Mouse (Mus musculus) thymus, postnatal 10 days (tissue): ENCODE results near the gene Wdr46.
"Not testable (repeated sequence)": the region's sequence is repeated elsewhere in the genome, so short reads cannot be mapped to it uniquely, and the experiment has no call there.

Source experiments
- DNase-seq, 2 experiments: peaks; one replicate each; pipeline ENCODE4 v3.0.0; 2021; ENCODE audit warnings: low spot score in 2 of 2

Wdr46 gene

DNA sequence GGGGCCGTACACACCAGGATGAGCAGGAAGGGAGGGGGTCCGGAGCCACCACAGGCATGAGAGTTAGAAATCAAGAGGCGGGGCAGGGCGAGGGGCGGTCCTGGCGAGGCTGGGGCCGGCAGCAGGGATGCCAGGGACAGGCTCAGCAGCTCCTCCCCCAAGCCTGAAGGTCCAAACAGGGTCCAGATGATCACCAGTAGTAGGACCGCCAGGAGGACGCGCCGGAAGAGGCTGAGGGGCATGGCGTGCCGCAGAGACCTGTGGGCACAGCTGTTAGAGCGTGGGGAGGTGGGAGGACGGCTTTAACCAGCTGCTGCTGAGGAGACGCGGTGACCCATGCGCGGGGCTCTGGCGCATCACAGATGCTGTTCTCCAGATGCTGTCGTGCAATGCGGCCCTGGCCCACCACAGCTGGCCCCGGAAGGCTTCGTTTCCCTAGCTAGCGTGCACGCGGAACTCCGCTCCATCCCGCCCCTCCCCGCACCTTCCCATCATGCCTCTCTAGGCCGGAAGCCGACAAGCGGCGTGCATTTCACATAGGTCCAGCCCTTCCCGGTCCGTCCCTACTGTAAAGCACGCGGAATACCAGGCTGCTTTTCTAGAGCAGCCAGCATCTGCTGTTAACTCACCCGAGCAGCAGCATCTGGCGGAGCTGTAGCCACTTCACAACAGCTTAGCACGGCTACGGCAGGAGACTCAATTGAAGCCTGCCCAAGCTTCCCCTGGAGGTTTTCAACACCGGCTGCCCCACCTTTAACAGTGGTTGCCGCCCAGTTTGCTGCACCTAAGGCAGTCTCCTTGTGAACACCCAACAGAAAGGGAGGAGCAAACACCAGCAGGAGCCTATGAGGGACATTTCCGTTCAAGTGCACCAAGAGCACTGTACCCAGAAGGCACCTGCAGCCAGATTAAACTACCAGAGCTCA, 10.8 kb downstream of the Wdr46 start, which contains the start of gene B3galt4:
Gene B3galt4, minus strand, starts transcription at position 468 of the 926 bp plus-strand sequence.
- DNase-seq = peak; percentile 61 to 79

DNA sequence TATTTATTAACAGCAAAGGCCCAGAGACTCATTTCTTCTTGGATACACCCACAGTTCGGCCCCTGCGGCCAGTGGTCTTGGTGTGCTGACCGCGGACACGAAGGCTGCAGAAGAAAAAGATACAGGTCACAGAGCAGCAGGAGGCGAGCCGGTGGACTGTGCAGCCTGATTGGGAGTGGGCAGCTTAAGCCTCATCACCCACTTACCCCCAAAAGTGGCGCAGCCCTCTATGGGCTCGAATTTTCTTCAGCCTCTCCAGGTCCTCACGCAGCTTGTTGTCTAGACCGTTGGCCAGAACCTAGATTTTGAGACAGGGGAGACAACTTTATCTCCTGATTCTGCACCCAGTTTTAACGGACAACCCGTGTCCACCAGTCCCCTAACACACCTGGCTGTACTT, 11.6 kb downstream of the Wdr46 start:
- DNase-seq = not testable (repeated sequence)

DNA sequence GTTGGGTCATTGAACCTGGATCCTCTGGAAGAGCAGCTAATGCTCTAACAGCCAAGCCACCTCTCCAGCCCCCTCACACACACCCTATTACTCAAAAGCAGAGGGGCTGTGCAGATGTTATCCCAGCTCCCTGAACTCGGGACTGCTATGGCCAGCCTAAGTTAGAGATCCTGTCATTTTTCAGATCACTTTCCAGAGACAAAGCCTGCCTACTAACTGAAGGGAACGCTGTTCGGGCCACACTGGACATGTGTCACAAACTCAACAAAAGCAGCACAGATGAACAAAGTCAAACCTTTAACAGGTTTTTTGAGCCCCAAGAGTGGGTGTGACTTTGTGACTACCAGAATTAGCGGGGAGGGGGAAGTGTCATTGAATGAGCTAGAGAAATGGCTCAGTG, 12.4 kb downstream of the Wdr46 start:
- DNase-seq = no peak

DNA sequence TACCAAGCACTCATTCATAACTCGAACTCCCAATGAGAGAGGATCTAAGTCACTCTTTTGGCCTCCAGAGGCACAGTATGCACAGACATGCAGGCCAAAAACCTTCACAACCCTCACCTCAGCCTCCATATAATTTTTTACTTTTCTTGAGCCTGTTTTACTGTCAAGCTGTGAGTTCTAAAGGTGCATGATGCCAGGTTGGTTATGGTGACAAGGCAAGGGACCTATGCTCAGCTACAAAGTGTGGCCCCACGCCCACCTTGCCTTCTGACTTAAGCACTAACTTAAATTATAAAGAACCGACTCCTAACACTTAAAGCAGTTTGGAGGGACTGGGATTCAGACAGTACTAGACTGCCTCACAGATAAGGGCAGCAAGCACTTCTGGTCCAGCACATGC, 12.8 kb downstream of the Wdr46 start:
- no peak for DNase-seq

DNA sequence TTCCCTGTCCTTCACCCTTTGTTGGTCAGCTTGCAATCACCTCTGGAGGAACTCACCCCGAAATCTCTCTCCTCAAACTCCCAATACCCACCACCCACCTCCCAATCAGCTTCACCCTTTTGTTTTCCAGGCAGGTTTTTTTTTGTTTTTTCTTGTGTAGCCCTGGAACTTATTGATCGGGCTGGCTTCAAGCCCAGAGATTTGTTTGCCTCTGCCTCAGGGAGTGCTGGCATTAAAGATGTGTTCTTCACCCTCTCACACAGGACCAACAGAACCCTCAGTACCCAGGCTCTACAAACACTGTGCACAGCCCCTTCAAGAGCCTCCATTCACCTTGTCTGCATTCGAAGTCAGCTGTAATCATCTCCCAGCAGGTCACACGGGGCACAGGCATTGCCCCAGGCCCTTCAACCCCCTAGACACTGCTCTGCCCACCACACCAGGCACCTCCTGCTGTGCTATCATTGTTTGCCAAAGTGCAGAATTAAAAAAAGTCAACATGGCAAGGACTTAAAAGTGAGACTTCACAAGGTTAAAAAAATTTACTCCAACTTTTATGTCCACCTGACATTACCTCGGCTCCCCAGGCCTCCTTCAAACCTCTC, 13.6 kb downstream of the Wdr46 start:
- DNase-seq = no peak

DNA sequence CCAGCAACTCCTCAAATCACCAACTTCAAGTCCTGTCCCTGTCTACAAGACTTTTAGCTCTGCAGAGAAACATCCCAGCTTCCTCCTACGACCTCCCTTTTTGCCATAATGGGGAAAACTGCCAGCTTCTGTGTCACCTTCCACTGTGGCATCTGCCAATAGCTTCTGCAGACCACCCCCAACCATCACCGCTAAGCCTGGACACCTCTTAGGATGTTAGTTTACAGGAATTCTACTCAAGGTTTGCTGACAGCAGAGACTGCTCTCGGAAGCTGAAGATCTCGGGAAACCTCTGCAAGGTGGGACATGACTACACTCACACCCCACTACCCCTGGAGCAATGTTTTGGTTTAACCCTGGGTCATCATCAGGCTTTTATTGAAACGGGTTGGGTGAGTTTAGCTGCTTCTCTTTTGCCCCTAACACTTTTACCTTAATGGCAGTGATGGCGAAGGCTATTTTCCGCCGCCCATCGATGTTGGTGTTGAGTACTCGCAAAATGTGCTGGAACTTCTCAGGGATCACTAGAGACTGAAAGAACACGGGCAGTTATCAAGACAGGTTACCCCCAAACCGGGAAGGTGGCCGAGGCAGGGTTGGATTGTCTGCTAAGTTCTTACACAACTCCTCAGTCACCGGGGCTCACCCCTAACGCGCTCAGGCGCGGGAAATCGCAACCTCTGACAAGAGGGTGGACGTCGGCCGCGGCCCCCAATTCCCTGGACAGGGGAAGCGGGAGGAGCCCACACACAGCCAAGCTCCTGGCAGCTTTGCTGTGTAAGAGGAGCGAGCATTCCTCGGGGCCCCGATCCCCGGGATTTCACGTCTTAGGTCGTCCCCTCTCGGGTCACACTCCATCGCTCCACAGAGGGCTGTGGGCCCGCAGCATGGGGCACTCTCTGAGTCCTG, 14.4 kb downstream of the Wdr46 start:
- DNase-seq = no peak

DNA sequence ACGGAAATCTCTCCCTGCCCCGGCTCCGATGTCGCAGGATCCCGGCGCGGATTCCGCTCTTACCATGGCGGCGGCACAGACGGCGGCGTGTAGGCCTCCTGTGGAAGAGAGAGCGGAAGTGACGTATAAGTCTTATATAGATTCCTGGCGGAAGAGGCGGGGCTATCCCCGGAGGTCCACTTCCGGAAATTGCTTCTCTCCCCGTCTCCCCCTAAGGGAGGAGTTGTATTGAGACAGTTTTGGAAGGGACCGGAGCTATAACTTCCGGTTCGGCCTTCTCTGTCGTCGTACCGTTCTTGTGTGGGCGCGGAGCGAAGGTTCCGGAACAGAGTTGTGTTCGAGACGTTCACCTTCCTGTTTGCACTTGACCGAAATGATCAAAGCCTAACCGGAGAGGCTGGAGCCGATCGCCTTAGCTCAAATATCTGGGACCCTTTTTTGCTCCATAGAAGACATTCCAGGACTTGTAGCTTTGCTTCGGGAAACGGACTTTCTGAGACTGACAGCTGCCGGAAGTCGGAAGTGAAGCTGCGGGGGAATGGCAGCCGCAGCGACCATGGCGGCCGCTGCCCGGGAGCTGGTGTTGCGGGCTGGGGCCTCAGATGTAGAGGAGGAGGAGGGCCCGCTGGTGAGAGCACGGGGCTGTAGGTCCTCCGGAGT, 15.2 kb downstream of the Wdr46 start, which contains the start of the genes Vps52 and Rps18:
Gene Vps52, plus strand, starts transcription at position 258 of the 660 bp plus-strand sequence.
Gene Rps18, minus strand, starts transcription at position 447 of the 660 bp plus-strand sequence.
- peak; percentile 94 to 97 for DNase-seq

DNA sequence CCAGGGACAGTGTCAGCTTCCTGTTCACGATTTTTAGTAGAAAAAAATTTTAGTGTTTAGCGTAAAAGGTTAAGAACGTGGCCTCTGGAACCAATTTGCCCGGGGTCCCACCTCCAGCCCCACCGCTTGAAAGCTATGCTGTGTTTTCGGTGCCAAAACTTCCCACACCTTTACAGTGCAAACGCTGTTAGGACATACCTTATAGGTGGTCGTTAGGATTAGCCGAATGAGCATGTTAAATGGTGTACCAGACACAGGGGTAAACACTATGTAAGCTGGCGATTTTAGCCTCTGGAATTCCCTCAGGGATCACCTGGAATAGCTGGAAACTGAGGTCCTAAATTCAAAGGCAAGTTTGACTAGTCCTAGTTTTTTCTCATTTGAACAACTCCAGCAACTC, 15.9 kb downstream of the Wdr46 start:
- no peak for DNase-seq

DNA sequence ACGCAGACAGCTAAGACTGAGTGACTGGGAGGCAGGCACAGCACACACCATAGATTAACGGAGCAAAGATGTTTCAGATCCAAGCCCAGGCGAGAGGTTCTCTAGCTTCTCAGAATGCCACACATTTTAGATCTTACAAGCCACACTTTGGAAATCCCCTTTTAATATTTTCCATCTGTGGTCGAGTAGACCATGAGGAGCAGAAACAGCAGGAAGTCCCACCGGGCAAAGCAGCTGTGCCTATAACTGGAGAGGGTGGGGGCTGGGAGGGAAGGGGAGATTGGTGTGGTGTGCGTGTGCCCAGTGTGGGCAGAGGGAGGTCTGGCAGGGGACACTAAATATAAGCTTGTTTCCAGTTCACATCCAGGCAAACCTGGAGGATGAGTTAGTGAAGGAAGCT, 17.0 kb downstream of the Wdr46 start:
- DNase-seq = no peak

DNA sequence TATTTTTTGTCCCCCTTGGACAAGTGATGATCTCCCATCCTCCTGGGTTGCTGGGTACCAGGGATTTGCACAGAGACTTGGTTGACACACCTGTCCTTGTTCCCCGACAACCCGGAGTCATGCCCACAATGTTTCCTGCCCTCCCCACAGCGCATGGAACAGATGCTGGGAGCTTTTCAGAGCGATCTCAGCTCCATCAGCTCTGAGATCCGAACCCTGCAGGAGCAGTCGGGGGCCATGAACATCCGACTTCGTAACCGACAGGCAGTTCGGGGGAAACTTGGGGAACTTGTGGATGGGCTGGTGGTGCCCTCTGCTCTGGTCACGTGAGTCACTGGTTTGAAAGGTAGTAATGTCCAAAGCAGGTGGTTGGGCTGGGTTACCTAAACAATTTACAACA, 18.0 kb downstream of the Wdr46 start:
- no peak for DNase-seq

DNA sequence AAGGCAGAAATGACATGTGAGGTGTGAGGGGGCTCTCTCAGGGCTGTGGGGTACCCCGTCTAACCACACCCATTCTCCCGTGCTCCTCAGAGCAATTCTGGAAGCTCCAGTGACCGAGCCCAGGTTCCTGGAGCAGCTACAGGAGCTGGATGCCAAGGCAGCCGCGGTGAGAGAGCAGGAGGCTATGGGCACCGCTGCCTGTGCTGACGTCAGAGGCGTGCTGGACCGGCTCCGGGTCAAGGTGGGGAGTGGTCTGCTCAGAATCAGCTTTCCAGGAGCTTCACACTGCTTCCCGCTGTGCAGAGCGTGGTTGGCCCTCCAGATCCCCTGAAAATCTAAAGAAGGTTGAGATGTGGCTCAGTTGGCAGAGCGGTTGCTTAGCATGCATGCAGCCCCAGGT, 18.7 kb downstream of the Wdr46 start:
- DNase-seq = no peak

DNA sequence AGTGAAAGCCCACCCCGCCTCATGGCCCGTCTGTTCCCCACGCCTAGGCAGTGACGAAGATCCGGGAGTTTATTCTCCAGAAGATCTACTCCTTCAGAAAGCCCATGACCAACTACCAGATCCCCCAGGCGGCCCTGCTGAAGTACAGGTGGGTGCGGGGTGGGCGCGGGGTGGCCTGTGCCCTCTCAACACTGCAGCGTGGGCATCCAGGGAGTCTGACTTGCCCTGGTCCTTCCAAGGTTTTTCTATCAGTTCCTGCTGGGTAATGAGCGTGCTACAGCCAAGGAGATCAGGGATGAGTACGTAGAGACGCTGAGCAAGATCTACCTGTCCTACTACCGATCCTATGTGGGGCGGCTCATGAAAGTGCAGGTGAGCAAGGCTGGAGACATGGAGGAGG, 19.5 kb downstream of the Wdr46 start:
- DNase-seq = no peak

DNA sequence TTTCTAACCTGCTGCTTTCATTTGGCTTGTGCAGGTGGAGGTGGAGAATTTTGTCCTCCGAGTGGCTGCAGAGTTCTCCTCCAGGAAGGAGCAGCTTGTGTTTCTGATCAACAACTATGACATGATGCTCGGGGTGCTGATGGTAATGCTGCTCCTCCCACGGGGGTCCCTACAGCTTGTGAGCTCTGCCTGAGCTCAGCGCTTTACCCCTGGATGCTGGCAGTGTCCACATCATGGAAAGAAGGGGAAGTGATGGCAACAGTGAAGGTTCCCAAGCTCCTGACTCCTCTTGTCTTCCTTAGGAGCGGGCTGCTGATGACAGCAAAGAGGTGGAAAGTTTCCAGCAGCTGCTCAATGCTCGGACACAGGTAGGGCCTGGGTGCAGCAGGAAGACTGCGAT, 22.4 kb downstream of the Wdr46 start:
- DNase-seq = no peak

DNA sequence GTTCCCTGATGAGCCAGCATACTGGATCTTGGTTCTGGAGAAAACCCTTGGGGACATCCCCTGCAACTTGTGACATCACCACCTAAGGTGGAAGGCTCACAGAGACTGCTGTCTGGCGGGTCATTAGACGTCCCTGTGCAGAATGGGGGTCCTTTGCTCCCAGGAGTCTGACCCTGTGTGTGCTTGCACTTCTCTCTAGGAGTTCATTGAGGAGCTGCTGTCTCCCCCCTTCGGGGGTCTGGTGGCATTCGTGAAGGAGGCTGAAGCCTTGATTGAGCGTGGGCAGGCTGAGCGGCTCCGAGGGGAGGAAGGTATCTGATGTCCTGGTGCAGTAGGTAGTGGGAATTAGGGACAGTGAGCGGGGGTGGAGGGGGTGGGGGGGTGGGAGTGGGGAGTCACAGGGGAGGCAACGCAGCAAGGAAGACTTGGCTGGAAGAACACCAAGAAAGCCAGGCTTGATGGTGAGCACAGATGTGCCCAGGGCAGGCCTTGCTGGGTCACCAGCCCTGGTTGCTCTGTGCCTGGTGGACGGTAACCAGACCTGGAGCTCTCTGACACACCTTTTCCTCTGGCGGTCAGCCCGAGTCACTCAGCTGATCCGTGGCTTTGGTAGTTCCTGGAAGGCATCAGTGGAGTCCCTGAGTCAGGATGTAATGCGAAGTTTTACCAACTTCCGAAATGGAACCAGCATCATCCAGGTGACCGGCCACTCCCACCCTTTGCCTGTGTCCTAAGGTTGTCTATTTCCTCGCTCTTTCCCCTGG, 24.8 kb downstream of the Wdr46 start:
- no peak for DNase-seq

DNA sequence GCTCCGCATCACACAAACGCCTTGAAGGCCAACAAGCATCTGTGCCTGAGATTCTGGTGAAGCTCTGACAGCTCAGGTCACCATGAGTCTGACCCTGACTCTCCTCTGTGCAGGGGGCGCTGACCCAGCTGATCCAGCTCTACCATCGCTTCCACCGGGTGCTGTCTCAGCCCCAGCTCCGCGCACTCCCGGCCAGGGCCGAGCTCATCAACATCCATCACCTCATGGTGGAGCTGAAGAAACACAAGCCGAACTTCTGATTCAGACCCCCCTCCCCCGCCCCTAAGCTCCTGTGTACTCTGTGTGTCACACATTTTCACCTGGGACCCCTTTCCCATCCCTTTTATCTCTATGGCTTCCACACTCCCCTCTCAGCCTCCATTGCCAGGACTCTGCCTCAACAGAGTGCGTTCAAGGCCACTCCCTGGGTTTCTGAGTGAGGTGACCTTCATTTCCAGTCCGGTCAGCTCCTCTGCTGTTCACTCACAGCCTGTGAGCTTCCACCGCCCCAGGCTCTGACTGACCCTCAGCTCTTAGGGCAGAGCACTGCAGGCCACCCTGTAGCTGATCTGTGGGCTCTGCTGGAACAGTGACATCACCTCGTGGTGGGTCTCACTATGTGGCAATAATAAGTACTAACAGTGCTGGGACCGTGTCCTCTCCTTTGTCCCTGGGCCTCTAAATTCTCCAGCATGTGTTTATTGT, 25.5 kb downstream of the Wdr46 start:
- no peak for DNase-seq

DNA sequence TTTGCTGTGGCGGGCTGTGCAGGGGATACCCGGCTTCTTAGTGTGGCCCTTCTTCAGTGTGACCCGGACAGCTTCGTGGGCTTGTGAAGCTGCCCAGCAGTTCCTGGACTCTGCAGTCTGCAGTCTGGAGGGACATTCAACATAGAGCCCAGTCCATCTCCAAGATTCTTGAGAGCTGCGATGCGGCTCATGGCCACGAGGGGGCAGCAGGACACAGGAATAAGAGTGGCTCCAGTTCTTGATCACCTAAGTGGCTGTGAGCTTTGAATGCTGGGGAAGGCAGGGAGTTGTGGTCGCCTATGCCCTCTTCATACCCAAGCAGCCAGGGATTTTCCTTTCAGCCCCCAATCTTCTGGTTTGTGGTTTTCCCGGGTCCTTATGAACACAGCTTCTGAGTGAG, 28.0 kb downstream of the Wdr46 start:
- DNase-seq = peak in 1 of 2 experiments; percentile 72

DNA sequence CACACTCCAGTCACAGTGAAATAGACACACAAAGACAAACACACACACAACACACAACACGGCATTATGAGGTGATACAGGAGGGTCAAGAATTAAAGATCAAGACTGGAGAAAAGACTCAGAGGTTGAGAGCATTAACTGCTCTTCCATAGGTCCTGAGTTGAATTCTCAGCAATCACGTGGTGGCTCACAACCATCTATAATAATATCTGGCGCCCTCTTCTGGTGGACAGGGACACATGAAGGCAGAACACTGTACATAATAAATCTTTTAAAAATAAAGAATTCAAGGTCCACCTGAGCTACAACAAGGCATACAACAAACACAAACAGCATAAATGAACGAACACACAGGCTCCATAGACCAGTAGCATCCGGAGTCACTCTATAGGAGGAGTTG, 28.5 kb downstream of the Wdr46 start:
- peak in 1 of 2 experiments; percentile 83 for DNase-seq

DNA sequence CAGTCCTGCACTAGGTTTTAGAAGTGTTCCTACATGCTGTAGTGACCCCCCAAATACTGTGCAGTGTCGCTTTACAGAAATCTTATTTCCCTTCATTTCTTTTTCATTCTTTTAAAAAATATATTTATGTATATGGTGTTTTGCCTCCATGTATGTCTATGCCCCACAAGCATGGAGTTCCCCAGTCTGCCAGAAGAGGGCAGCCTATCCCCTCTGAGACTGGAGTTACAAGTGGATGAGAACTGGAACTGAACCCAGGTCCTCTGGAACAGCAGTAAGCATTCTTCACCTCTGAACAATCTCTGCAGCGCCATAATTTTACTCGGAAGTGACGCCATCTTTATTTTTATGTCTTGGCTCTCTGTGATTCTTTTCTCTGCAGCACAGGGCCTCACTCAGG, 28.9 kb downstream of the Wdr46 start:
- no peak for DNase-seq

DNA sequence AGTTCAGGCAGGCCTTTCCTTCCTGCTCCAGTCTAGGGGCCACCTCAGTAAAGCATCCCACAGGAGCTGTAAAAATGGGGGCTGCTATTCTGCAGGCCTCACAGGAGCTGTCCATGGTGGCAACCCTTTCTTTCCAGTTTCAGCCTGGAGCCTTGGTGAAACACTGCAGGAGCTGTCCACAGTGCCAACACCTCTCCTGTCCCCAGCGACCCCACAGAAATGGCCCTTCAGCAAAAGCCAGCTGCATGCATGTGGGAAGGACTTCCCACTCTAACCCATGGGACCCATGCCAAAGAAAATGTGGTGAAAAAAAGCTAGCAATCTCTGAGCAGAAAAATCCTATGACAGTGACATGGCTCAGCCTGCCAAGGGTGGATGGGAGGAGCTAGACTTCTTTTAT, 32.2 kb downstream of the Wdr46 start:
- DNase-seq = no peak

DNA sequence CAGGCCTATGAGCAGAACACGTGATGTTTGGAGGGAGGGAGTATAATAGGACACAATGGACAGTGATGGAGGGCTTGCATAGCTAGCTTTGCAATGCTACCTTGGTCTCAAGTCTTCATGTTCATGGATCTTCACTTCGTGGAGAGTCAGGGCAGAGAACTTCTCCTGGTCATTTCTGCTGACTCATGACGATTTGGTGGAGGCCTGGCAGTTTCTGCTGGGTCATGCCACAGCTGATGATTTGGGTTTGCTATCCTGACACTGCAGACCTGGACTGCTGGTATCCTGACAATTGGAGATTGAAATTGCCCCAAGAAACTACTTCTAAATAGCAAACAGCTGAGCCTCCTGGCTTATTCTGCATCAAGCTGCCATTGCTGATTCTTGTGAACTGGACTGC, 33.1 kb downstream of the Wdr46 start:
- no peak for DNase-seq
